Mouse (Mus musculus): Measurements from ENCODE around the gene Glis3.

Gene Glis3

GRCm38 (mm10) chr19:28454331-28454730, 225.5 kb downstream of the Glis3 start:
- no peak for DNase-seq

- peak; percentile 30 for DNase-seq
Measured at GRCm38 (mm10) chr19:28452951-28453520, 226.8 kb downstream of the Glis3 start.

GRCm38 (mm10) chr19:28448811-28449210, 231.1 kb downstream of the Glis3 start:
- no peak for DNase-seq

- no peak for DNase-seq
Measured at GRCm38 (mm10) chr19:28442161-28442560, 237.7 kb downstream of the Glis3 start.

- no peak for DNase-seq
Measured at GRCm38 (mm10) chr19:28436457-28437148, 243.3 kb downstream of the Glis3 start.

GRCm38 (mm10) chr19:28428220-28428816, 251.6 kb downstream of the Glis3 start:
- DNase-seq, result no peak

GRCm38 (mm10) chr19:28424180-28424579, 255.7 kb downstream of the Glis3 start:
- DNase-seq, result no peak

- no peak for DNase-seq
Measured at GRCm38 (mm10) chr19:28422939-28423338, 256.9 kb downstream of the Glis3 start.

- no peak for DNase-seq
Measured at GRCm38 (mm10) chr19:28416069-28416468, 263.8 kb downstream of the Glis3 start.

- no peak for DNase-seq
Measured at GRCm38 (mm10) chr19:28408787-28409186, 271.1 kb downstream of the Glis3 start.

GRCm38 (mm10) chr19:28402956-28403355, 276.9 kb downstream of the Glis3 start:
- no peak for DNase-seq

- no peak for DNase-seq
Measured at GRCm38 (mm10) chr19:28395584-28395861, 284.4 kb downstream of the Glis3 start.

GRCm38 (mm10) chr19:28394826-28395583, 284.9 kb downstream of the Glis3 start:
- no peak for DNase-seq

- no peak for DNase-seq
Measured at GRCm38 (mm10) chr19:28393766-28394165, 286.1 kb downstream of the Glis3 start.

- DNase-seq, result no peak
Measured at GRCm38 (mm10) chr19:28392838-28393237, 287.0 kb downstream of the Glis3 start.

- DNase-seq, result no peak
Measured at GRCm38 (mm10) chr19:28390920-28391319, 289.0 kb downstream of the Glis3 start.

GRCm38 (mm10) chr19:28389146-28389545, 290.7 kb downstream of the Glis3 start:
- DNase-seq, result no peak

GRCm38 (mm10) chr19:28383425-28383824, 296.5 kb downstream of the Glis3 start:
- no peak for DNase-seq

GRCm38 (mm10) chr19:28382168-28382911, 297.5 kb downstream of the Glis3 start:
- no peak for DNase-seq

- no peak for DNase-seq
Measured at GRCm38 (mm10) chr19:28381441-28381840, 298.4 kb downstream of the Glis3 start.

GRCm38 (mm10) chr19:28380691-28381262, 299.1 kb downstream of the Glis3 start:
- DNase-seq, result no peak

- DNase-seq, result no peak
Measured at GRCm38 (mm10) chr19:28377788-28378295, 302.0 kb downstream of the Glis3 start.

- DNase-seq, result no peak
Measured at GRCm38 (mm10) chr19:28376401-28376800, 303.5 kb downstream of the Glis3 start.
